Mouse (Mus musculus) neural tube, embryonic 15.5 days (tissue): ENCODE results near the gene Plppr3. TPM values are rescaled to one million over a fixed set of nuclear protein-coding genes. Genes with fewer than 3 reads are reported as not detected.
"Not testable (repeated sequence)": the region's sequence is repeated elsewhere in the genome, so short reads cannot be mapped to it uniquely, and the experiment has no call there.

ENCODE experiments used
- ATAC-seq: fragments of 200-750 bp; cut with Nextera tagmentation; 2 replicates; pipeline ENCODE4 v1.8.0; 2017; ENCODE audit warnings: mild to moderate bottlenecking, moderate TSS enrichment, moderate library complexity; ENCODE audit not compliant: low FRiP score
- H3K27ac ChIP-seq: fragments of 300-500 bp; sonication (generic); replicated peaks from 2 replicates; pipeline ENCODE4 v1.5.1; 2015; ENCODE audit warnings: mild to moderate bottlenecking, inconsistent platforms
- H3K27me3 ChIP-seq: fragments of 300-500 bp; sonication (generic); replicated peaks from 2 replicates; pipeline ENCODE4 v1.6.1; 2015; ENCODE audit warnings: inconsistent platforms
- H3K36me3 ChIP-seq: fragments of 300-500 bp; sonication (generic); 2 replicates; pipeline ENCODE4 v1.6.1; 2015; ENCODE audit warnings: inconsistent platforms
- H3K4me1 ChIP-seq: fragments of 300-500 bp; sonication (generic); 2 replicates; pipeline ENCODE4 v1.6.1; 2015; ENCODE audit warnings: inconsistent platforms
- H3K4me2 ChIP-seq: fragments of 300-500 bp; sonication (generic); 2 replicates; pipeline ENCODE4 v1.6.1; 2015; ENCODE audit warnings: inconsistent platforms, mild to moderate bottlenecking, moderate library complexity
- H3K4me3 ChIP-seq: fragments of 300-500 bp; sonication (generic); replicated peaks from 2 replicates; pipeline ENCODE4 v1.5.1; 2015; ENCODE audit warnings: mild to moderate bottlenecking, inconsistent platforms
- H3K9ac ChIP-seq: fragments of 300-500 bp; sonication (generic); replicated peaks from 2 replicates; pipeline ENCODE4 v1.6.1; 2015; ENCODE audit warnings: mild to moderate bottlenecking, inconsistent platforms
- H3K9me3 ChIP-seq: fragments of 300-500 bp; sonication (generic); replicated peaks from 2 replicates; pipeline ENCODE4 v1.6.1; 2016; ENCODE audit warnings: inconsistent platforms
- WGBS: fragments of 180-500 bp; shearing (Covaris S2); methylation state at CpG from one replicate; pipeline ENCODE4 v1.1.7; 2015; ENCODE audit warnings: mixed read lengths; 5-methylcytosine and 5-hydroxymethylcytosine counted together
- polyA plus RNA-seq: library from polyadenylated mRNA; unstranded; fragments of >200 nt; fragmentation: Nextera tagmentation; extraction: Ambion mirVana; gene quantifications from 2 replicates; pipeline ENCODE4 v1.2.1, GENCODE M21; 2015

Gene Plppr3
- polyA plus RNA-seq, 1 experiment from 2014 or later = 385 TPM

DNA sequence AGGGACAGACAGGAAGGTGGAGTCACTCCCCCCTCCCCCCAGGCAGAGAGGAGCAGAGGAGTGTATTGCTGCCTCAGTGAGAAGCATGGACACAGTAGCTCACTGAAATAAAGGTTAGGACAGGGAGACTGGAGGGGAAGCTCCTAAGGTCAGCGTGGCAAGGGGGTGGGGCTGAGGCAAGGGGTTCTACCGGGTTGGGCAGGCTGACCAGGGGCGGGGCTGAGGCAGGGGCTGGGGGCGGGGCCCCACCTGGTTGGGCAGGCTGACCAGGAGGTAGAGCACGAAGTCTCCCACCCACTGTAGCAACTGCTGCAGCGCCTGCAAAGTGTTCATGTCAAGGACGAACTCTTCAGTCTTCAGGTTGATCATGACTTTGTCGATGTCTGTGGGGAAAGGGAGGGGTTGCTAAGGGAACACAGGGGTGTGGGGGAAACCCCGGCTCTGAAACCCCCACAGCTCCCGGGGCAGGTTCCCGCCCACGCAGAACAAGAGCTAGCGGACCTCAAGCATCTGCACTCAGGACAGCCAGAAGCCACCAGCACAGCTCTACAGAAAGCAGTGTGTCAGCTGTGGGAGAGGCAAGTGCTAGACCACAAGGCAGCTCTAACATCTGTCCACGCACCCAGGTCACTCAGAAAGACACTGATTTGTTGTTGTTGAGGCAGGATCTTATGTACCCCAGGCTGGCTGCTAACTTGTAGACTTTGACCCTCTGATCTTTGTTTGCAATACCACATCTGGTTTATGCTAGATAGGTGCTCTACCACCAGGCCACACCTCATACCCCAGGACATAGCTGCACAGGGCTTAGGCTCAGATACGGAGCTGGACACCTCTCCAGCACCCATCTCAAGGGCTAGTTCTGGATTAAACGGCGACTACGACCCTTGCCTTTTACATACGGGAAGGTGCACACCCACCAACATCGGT, 23.1 kb upstream of the Plppr3 start:
- H3K27me3 ChIP-seq = no peaks in the 10 kb centered on the region
- H3K9ac ChIP-seq = no peak overlapping the region
- no peak overlapping the region for H3K27ac ChIP-seq
- WGBS = 53% methylated on average over 20 of the region's 20 CpGs
- no peak overlapping the region for H3K4me3 ChIP-seq
- ATAC-seq = no peak
- H3K4me1 ChIP-seq = peaks cover 14% of the 10 kb centered on the region
- H3K36me3 ChIP-seq = peaks cover 38% of the 10 kb centered on the region
- no peak overlapping the region for H3K4me2 ChIP-seq
- no peaks in the 10 kb centered on the region for H3K9me3 ChIP-seq

DNA sequence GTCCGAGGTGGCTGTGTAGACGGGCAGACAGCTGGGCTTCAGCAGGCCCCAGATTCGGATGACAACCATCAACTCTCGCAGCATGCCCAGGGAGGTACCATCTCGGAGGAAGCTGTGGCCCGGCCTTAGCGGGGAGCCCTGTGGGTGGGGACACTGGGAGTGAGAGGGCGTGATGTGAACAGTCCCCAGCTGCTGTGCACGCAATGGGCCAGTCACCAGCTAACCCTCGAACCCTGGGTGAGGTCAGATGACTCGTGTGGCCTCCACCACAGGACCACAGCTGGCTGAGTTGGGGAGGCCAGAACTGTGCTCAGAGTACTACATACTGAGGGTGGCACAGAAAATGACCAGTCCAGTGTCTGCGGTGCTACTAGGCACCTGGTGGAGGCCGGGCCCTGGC, 22.4 kb upstream of the Plppr3 start:
- no peak for ATAC-seq
- Histone ChIP-seq H3K4me1 (peaks cover 14% of the 10 kb centered on the region), H3K4me2 (no peak overlapping the region), H3K4me3 (no peak overlapping the region), H3K9ac (no peak overlapping the region), H3K36me3 (peaks cover 33% of the 10 kb centered on the region), H3K27ac (no peak overlapping the region), H3K27me3 (no peaks in the 10 kb centered on the region), H3K9me3 (no peaks in the 10 kb centered on the region)
- 83% methylated on average over 13 of the region's 13 CpGs for WGBS

DNA sequence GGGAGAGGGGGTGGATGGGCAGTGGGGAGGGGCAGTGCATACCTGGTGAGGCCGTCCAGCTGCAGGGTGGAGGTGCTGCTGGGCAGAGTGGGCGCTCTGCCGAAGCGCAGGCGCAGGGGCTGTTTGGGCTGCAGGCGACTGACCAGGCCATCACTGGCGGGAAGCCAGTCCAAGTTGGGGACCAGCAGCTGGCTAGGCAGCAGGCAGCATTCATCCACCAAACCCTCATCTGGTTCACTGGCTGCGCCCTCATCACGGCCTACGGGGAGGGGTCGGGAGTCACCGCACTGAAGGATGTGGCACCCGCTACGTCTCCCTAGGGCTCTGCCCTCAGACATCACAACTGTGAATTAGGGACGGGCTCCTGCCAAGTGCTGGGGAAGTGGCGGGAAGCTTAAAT, 21.9 kb upstream of the Plppr3 start:
- no peak overlapping the region for H3K9ac ChIP-seq
- peaks cover 33% of the 10 kb centered on the region for H3K36me3 ChIP-seq
- H3K4me2 ChIP-seq = no peak overlapping the region
- ATAC-seq = no peak
- H3K27ac ChIP-seq = no peak overlapping the region
- H3K27me3 ChIP-seq = no peaks in the 10 kb centered on the region; the same call in 1 of the 2 replicates
- peaks cover 11% of the 10 kb centered on the region for H3K4me1 ChIP-seq
- WGBS = 90% methylated on average over 15 of the region's 16 CpGs
- no peaks in the 10 kb centered on the region for H3K9me3 ChIP-seq
- H3K4me3 ChIP-seq = no peak overlapping the region

DNA sequence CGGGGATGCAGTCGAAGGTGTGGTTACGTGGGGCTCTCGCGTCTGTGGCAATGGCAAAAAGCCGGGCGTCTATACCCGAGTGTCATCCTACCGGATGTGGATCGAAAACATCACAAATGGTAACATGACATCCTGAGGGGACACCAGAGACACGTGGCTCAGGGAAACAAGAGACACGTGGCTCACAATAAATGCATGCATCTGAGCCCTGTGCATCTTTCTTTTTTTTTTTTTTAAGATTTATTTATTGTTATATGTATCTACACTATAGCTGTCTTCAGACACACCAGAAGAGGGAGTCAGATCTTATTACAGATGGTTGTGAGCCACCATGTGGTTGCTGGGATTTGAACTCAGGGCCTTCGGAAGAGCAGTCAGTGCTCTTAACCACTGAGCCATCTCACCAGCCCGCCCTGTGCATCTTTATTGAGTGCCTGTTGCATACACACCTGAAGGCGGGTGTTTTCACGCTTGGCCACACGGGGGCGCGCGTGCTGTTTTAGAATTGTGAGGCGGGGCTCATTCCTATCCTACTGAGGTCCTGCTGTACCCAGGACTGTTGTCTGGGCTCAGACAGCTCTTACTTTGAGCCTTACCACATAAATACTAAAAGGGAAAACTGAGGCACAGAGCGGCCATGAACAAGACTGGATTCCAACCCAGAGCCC, 18.2 kb upstream of the Plppr3 start:
- H3K27me3 ChIP-seq, H3K4me1 ChIP-seq, ATAC-seq, H3K27ac ChIP-seq, H3K4me3 ChIP-seq, H3K9me3 ChIP-seq, H3K4me2 ChIP-seq, H3K9ac ChIP-seq: not testable (repeated sequence)
- 43% methylated on average over 22 of the region's 22 CpGs for WGBS
- H3K36me3 ChIP-seq = peaks cover 17% of the 10 kb centered on the region; the same call in 1 of the 2 replicates

DNA sequence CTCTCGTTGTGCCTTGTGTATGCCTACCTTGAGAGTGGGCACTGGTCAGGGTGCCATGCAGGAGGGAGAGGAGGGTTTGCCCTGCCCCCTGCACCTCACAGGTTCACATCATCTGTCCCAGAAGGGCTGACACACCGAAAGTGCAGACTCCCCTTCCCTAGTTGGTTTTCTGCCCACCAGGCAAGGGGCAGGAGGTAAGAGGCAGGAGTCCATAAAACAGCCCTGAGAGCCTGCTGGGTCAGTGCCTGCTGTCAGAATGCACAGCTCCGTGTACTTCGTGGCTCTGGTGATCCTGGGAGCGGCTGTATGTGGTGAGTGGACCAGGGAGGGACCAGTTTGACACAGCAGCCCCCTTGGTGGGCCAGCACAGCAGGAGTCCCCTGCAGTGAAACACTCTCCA, 16.2 kb upstream of the Plppr3 start, which contains the start of gene Cfd:
Gene Cfd, plus strand, starts transcription at position 184 of the 400 bp plus-strand sequence.
- 45% methylated on average over 5 of the region's 5 CpGs for WGBS
- H3K4me1 ChIP-seq = no peaks in the 10 kb centered on the region
- H3K36me3 ChIP-seq = 0 out of 2 replicates have a peak, but pooled peaks cover 6% of the 10 kb centered on the region
- H3K4me3 ChIP-seq = no peak within 1 kb of the TSS
- H3K9ac ChIP-seq = no peak within 1 kb of the TSS
- ATAC-seq = no peak
- H3K27me3 ChIP-seq = no peaks in the 10 kb centered on the region; the same call in 1 of the 2 replicates
- no peaks in the 10 kb centered on the region for H3K9me3 ChIP-seq
- H3K4me2 ChIP-seq = no peak within 1 kb of the TSS
- H3K27ac ChIP-seq = no peak within 1 kb of the TSS

GRCm38 (mm10) chr10:79889386-79889785, 15.0 kb upstream of the Plppr3 start:
- no peaks in the 10 kb centered on the region for H3K9me3 ChIP-seq
- no peak overlapping the region for H3K27ac ChIP-seq
- no peak overlapping the region for H3K4me3 ChIP-seq
- 79% methylated on average over 2 of the region's 2 CpGs for WGBS
- no peak overlapping the region for H3K9ac ChIP-seq
- no peaks in the 10 kb centered on the region for H3K36me3 ChIP-seq
- no peak overlapping the region for H3K4me2 ChIP-seq
- no peaks in the 10 kb centered on the region for H3K4me1 ChIP-seq
- no peak for ATAC-seq
- H3K27me3 ChIP-seq = no peaks in the 10 kb centered on the region; the same call in 1 of the 2 replicates

DNA sequence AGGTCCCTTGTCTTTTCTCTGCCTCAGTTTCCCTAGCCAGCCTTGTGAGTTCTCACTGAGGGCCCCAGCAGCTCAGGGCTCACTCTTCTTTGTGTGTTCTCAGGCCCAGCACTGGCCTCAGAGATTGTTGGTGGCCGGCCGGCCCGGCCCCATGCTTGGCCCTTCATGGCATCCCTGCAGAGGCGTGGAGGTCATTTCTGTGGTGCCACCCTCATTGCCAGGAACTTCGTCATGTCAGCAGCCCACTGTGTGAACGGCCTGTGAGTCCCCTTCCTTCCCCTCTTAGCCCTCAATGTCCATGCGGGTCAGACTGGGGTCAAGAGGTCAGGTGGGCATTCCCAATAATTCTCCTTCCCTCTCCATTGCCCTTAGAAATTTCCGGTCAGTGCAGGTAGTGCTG, 12.2 kb upstream of the Plppr3 start:
- ATAC-seq = no peak
- Histone ChIP-seq H3K4me3 (no peak overlapping the region), H3K36me3 (no peaks in the 10 kb centered on the region), H3K9ac (no peak overlapping the region), H3K4me1 (peaks cover 15% of the 10 kb centered on the region), H3K27me3 (peaks cover 15% of the 10 kb centered on the region), H3K27ac (no peak overlapping the region), H3K4me2 (no peak overlapping the region), H3K9me3 (no peaks in the 10 kb centered on the region)
- 82% methylated on average over 8 of the region's 8 CpGs for WGBS

- no peak within 1 kb of the TSS for H3K9ac ChIP-seq
- WGBS = 86% methylated on average over 6 of the region's 6 CpGs
- ATAC-seq = no peak
- H3K27me3 ChIP-seq = peaks cover 18% of the 10 kb centered on the region
- H3K36me3 ChIP-seq = no peaks in the 10 kb centered on the region
- H3K4me2 ChIP-seq = no peak within 1 kb of the TSS
- H3K9me3 ChIP-seq = no peaks in the 10 kb centered on the region
- no peak within 1 kb of the TSS for H3K27ac ChIP-seq
- H3K4me3 ChIP-seq = no peak within 1 kb of the TSS
- H3K4me1 ChIP-seq = peaks cover 15% of the 10 kb centered on the region
These were observed 11.6 kb upstream of the Plppr3 start, which contains the start of gene Elane for GRCm38 (mm10) chr10:79886054-79886453. Elane (plus strand) TSS chr10:79886247.

DNA sequence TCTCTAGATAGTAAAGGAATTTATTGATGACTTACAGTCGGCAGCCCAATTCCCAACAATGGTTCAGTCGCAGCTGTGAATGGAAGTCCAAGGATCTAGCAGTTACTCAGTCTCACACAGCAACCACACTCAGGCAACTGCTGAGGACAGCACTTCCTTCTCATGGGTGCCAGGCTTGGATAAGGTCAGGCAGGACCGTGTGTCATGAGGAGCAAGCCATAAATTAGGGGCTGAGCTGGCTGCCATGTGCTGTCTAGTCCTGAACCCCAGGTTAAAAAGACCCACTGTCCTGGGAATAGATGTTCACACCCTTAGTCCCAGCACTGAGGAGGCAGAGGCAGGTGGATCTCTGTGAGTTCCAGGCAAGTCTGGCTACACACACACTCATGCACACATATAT, 10.5 kb upstream of the Plppr3 start:
- H3K4me3 ChIP-seq, H3K27ac ChIP-seq, ATAC-seq, H3K4me2 ChIP-seq, H3K9me3 ChIP-seq, H3K36me3 ChIP-seq, H3K9ac ChIP-seq: not testable (repeated sequence)
- H3K4me1 ChIP-seq = peaks cover 15% of the 10 kb centered on the region
- 78% methylated on average over 3 of the region's 3 CpGs for WGBS
- peaks cover 18% of the 10 kb centered on the region for H3K27me3 ChIP-seq

DNA sequence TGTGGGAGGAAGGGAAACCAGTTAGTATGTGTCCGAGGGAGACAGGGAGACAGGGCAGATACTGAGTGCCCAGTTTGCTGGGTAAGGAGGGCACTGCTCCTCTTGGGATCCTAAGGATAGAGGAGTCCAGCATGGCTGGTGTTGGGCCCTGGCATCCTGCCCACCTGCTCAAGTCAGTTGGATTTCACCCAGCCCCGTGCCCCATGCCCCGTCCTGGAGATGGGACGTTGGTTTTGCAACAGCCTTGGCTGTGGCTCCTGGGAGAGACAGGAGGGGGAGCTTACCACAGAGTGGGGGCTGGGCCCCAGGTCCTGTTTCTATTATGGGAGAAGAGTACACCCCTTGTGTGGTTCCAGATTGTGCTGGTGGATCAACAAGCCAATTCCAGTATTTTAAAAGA, 10.0 kb upstream of the Plppr3 start:
- no peaks in the 10 kb centered on the region for H3K9me3 ChIP-seq
- no peaks in the 10 kb centered on the region for H3K36me3 ChIP-seq
- no peak overlapping the region for H3K27ac ChIP-seq
- 0 out of 2 replicates have a peak, but pooled peaks have one; percentile 3 for ATAC-seq
- no peak overlapping the region for H3K4me3 ChIP-seq
- H3K4me2 ChIP-seq = no peak overlapping the region
- no peak overlapping the region for H3K9ac ChIP-seq
- H3K27me3 ChIP-seq = peaks cover 18% of the 10 kb centered on the region
- 57% methylated on average over 4 of the region's 4 CpGs for WGBS
- peaks cover 15% of the 10 kb centered on the region for H3K4me1 ChIP-seq

GRCm38 (mm10) chr10:79883297-79884084, 9.1 kb upstream of the Plppr3 start:
- no peak overlapping the region for H3K9ac ChIP-seq
- no peaks in the 10 kb centered on the region for H3K36me3 ChIP-seq
- peaks cover 18% of the 10 kb centered on the region for H3K27me3 ChIP-seq
- H3K9me3 ChIP-seq = no peaks in the 10 kb centered on the region
- H3K4me2 ChIP-seq = no peak overlapping the region; the same call in 1 of the 2 replicates
- H3K27ac ChIP-seq = no peak overlapping the region
- H3K4me3 ChIP-seq = no peak overlapping the region
- WGBS = 16% methylated on average over 22 of the region's 22 CpGs
- H3K4me1 ChIP-seq = peaks cover 15% of the 10 kb centered on the region
- ATAC-seq = peak; percentile 36; the same call in 1 of the 2 replicates
